Mouse (Mus musculus) kidney, adult 2 months (tissue): Measurements from ENCODE around the gene Zfp27.

Experiments used
- CTCF ChIP-seq: fragments of 200-500 bp; conservative IDR thresholded peaks from 2 replicates; pipeline ENCODE4 v1.5.1; 2011; ENCODE audit warnings: low read depth, mild to moderate bottlenecking, control low read depth, low read length, moderate library complexity, mixed read lengths; ENCODE audit not compliant: insufficient read depth, insufficient read length
- POLR2A ChIP-seq: fragments of 200-500 bp; IDR thresholded peaks from one replicate; pipeline ENCODE4 v1.6.1; 2011; ENCODE audit warnings: low read depth, low read length, control low read depth

DNA sequence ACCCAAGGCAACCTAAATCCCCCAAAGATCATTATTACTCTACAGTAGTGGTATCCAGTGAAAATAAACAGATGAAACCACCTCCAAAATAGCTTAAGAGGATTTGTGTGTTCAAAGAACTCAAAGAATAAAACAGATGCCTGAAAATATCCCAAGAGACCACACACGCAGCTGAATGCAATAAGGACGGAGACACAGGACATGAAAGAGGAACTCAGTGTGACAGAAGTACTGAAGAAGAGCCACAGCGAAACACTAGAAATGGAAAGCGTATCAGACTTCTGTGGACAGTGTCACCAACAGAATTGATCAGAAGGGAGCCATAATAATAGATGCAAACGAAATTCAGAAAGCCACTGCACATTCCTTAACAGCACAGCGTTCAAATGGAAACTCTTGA, 32.5 kb upstream of the Zfp27 start:
- TF ChIP-seq CTCF (no peak), POLR2A (no peak)
